Comparison of ENCODE assay signal across 9 mouse cellular contexts in the genomic region with DNA sequence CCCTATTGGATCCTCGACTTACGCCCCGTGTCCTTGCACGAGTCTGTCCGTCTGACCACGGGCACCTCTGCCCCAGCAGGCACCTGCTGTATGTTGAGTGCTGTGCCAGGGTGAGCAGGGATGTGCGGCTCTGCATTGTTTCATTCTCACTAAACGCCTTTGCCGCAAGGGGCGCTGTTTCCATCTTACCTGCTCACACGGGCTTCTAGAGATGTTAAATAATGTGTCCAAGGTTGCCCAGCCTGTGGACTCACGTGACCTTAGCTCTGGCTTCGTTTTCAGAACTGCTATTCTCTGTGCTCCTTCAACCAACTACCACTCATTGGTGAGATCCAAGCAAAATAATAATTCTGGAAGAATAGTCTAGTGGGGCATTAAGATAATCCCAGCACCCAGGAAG.
DNase-seq lines count a peak whose midpoint lies in the region; TF ChIP-seq lines count a peak whose summit lies in the region.
"Had no signal": no experiment of that assay in that cellular context is flagged by ENCODE, and none has a peak within 500 bp of the region (broad histone marks: within the 10 kb centered on the region; RNA-seq: fewer than 3 reads in every experiment).

No protein-coding gene starts in this region.

- peak; percentile 67 for TF ChIP-seq CTCF in left cerebral cortex, adult 2 months (IDR thresholded peaks at IDR 0.05)

- no peak for DNase-seq in left cerebral cortex, adult 2 months (ENCODE audit: extremely low spot score in 1 of 2, low spot score in 2 of 2)
- no peak for DNase-seq in left cerebral cortex, adult 11 months (ENCODE audit: low spot score)
- peak; percentile 59 for DNase-seq in T-cell, adult 2 months (ENCODE audit: low spot score)
- DNase-seq in cerebellum, adult 11-12 months, result peak; percentile 80
- peak; percentile 83 for DNase-seq in induced T-regulatory cell, adult 2 months (ENCODE audit: low read depth)
- peak; percentile 68 for DNase-seq in lung, postnatal 10 days
- DNase-seq in spleen, postnatal 10 days (ENCODE audit: low spot score in 2 of 2), result peak; percentile 64 to 85

- H3K4me3 ChIP-seq in left cerebral cortex, adult 2 months, result no peak overlapping the region
- H3K4me3 ChIP-seq: erythroblast, embryonic 14.5 days had no signal

- intact Hi-C loops in left cerebral cortex, adult 2 months (cut with DNase I), result no loop called here

- no peak overlapping the region for H3K27ac ChIP-seq in left cerebral cortex, adult 2 months
- H3K27ac ChIP-seq: macrophage had no signal

Comparison
In these comparisons a context has a peak if more than half of its experiments do, and no peak if none do; other contexts are left out.
1. DNase-seq: peak in T-cell, adult 2 months (single experiment), cerebellum, adult 11-12 months (single experiment), induced T-regulatory cell, adult 2 months (single experiment), lung, postnatal 10 days (single experiment) and spleen, postnatal 10 days (2 of 2); none in left cerebral cortex, adult 2 months (0 of 2) and left cerebral cortex, adult 11 months (single experiment).